Mouse (Mus musculus) mature B cell (primary cell): ENCODE measurements around the gene Snx9.

Experiments
- in situ Hi-C: fragments of 300-500 bp; cut with MboI; formaldehyde crosslinking; loops from 2 replicates; pipeline ENCODE4 v1.14.3; 2019

Gene Snx9

DNA sequence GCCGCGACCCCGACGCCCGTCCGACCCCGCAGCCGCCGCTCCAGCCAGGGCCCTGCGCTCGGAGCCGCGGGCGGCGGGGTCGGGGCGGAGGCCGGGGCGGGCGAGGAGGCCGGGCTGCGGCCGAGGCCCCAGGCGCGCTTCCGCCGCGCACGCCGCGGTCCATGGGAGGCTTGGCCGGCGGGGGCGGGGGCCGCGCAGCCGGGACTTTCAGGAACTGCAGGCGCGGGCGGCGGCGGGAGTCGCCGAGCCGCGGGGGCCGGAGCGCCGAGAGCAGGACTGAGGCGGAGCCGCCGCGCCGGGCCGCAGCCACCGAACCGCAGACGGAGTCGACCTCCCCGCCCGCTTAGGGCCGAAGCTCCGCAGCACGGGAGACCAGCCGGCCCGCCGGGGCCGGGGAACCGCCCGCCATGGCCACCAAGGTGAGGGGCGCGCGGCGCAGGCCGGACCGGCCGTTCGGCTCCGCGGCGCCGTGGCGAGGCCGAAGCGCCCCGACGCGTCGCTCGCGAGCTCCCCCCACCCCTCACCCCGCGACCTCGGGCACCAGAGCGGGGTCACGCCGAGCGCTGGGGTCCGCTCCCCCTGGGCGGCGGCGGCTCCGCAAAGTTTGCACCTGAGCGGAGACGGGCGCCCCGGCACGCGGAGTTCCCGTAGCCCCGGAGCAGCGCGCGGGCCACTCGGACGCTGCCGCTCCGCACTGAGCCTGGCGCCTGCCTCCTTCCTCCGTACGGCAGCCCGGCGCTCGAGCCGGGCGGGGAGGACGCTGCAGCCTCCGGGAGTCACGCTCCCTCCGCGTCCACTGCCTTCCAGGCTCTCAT lies at the start of gene Snx9:
Gene Snx9, plus strand, starts transcription at position 202 of the 815 bp plus-strand sequence.
- in situ Hi-C loops = loop anchor here (5.0 kb wide), 1 partner anchor 44 kb away; no protein-coding TSS in a partner anchor

DNA sequence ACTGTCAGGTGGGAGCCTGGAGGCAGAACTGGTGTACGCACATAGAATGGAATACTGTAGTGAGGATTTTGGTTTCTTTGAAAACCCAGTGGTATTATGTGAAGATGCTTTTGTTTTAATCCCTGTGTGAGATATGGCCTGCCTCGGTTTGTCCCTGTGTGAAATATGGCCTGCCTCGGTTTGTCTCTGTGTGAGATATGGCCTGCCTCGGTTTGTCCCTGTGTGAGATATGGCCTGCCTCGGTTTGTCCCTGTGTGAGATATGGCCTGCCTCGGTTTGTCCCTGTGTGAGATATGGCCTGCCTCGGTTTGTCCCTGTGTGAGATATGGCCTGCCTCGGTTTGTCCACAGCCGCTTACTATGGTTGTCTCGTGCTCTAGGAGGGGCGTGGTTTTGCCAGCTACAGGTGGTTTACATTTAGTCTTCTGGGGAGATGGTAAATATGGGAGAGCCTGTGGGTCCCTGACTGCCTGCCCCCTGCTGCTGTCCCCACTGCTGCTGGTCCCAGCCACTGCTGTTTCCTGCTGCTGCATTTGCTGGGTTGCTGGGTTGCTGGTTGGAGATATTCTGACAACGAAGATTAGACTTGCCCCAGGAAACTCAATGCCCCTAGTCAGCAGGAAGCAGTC lies 48.9 kb upstream of the Snx9 start:
- in situ Hi-C loops = loop anchor here (10.0 kb wide), 1 partner anchor 103 kb away; no protein-coding TSS in a partner anchor

- in situ Hi-C loops = loop anchor here (10.0 kb wide), 1 partner anchor 101 kb away; no protein-coding TSS in a partner anchor
Measured at GRCm38 (mm10) chr17:5793593-5793992, 47.5 kb upstream of the Snx9 start.

GRCm38 (mm10) chr17:5794276-5794675 lies 46.9 kb upstream of the Snx9 start:
- in situ Hi-C loops = loop anchor here (10.0 kb wide), 1 partner anchor 101 kb away; no protein-coding TSS in a partner anchor

DNA sequence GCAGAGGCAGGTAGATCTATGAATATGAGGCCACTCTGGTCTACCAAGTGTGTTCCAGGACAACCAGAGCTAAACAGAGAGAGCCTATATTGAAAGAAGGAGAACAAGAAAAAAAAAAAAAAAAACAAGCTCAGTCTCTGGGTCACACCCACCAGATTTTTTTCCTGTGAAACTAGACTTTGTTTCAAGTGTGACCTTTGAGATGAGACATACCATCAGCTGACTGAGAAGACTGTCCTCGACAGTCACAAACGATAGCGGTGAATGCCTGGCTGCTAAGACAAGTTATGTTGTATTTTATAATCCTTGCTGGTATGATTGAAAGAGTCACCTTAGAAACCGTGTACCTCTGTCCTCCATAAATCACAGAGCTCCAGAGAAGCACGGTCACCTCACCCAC lies 45.8 kb upstream of the Snx9 start:
- in situ Hi-C loops = loop anchor here (5.0 to 10.0 kb wide), 2 partner anchors 47 to 99 kb away; partner anchors contain the start of gene Snx9

DNA sequence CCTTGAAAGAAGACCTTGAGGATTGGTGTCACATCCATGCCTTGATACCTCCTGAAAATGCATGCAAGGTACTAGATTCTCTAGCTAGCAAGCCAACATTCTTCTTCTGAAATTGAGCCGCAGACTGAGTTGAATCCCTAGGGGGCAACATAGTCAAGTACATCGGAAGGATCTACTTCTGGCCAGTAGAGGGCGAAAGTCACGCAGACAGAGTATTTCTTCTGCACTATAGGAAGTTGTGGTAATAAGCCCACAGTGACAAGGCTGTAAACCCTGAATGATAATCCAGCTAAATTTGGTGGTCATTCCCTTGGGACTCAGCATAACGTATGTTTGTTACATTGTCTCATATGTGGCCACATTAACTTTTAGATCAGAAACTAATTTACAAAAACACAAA lies 45.3 kb upstream of the Snx9 start:
- in situ Hi-C loops = loop anchor here (5.0 to 10.0 kb wide), 2 partner anchors 46 to 99 kb away; partner anchors contain the start of gene Snx9

- in situ Hi-C loops = loop anchor here (5.0 to 10.0 kb wide), 2 partner anchors 45 to 98 kb away; partner anchors contain the start of gene Snx9
Measured at GRCm38 (mm10) chr17:5797124-5797760, 43.9 kb upstream of the Snx9 start.

- in situ Hi-C loops = loop anchor here (5.0 to 10.0 kb wide), 2 partner anchors 44 to 96 kb away; partner anchors contain the start of gene Snx9
Measured at GRCm38 (mm10) chr17:5798221-5798801, 42.8 kb upstream of the Snx9 start.

DNA sequence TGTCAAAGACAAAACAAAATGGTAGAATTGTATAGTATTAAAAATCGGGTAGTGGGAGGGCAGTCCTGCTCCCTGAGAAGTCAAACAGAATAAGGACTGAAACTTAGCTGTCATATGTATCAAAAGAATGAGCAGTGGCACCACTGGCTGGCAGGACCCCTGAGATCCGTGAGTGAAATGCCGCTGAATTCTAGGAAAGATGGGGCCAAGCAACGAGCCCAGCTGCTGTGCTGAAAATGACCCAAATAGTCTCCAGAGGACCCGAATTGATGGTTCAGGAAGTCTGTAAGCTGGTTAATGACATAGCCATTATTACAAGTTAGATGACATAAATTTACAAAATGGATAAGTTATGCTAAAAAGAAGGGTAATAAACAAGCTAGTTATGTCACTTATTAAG lies 42.2 kb upstream of the Snx9 start:
- in situ Hi-C loops = loop anchor here (5.0 to 10.0 kb wide), 2 partner anchors 43 to 96 kb away; partner anchors contain the start of gene Snx9

DNA sequence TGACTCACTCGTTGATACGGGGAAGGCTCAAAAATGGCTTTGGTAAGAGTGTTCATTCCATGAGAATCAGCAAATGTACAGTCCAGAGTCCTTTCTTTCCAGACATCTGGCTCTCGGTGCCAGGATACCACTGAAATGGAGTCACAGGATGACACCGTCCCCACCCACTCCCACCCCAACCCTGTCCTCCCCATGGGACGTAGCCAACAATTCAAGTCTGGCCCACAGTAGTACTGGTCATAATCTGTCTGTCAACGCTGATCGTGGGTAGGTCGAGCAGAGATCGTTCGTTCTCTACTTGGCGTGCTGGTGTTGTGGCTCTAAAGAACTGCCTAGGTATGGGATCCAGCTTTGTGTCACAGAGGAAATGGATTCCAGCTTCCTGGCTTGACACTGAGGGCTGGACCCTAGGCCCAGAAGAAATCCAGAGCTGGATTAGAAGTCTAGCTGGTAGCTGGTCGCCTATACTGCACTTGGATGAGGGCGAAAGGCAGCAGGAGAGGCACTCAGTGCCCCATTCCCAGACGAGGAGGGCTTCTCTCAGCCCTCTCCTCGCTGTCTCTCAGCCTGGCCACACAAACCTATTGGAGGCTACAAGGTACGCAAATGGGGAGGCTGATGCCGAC lies 41.6 kb upstream of the Snx9 start:
- in situ Hi-C loops = loop anchor here (5.0 to 25.0 kb wide), 3 partner anchors 43 to 1013 kb away; partner anchors contain the start of gene Snx9

DNA sequence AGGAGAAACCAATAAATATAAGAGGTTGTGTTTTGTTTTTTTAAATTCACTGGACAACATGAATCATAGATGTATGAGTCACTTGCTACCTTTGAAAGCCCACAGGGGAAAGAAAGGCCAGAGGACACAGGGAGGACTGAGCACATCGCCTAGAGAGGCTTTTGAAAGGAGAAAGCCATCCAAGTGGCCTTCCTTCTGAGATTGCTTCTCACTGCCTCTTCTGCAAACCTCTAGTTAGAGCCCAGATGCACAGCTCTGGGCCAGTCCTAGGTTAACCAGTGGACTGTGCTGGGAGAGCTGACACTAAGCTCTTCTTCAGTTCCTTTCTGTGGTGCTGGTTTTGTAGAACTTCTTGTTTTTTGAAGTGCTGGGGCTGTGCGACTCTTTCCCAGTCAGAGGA lies 40.9 kb upstream of the Snx9 start:
- in situ Hi-C loops = loop anchor here (25.0 kb wide), 1 partner anchor 1012 kb away; no protein-coding TSS in a partner anchor

- in situ Hi-C loops = loop anchor here (25.0 kb wide), 1 partner anchor 1011 kb away; no protein-coding TSS in a partner anchor
Measured at GRCm38 (mm10) chr17:5800824-5801560, 40.1 kb upstream of the Snx9 start.

DNA sequence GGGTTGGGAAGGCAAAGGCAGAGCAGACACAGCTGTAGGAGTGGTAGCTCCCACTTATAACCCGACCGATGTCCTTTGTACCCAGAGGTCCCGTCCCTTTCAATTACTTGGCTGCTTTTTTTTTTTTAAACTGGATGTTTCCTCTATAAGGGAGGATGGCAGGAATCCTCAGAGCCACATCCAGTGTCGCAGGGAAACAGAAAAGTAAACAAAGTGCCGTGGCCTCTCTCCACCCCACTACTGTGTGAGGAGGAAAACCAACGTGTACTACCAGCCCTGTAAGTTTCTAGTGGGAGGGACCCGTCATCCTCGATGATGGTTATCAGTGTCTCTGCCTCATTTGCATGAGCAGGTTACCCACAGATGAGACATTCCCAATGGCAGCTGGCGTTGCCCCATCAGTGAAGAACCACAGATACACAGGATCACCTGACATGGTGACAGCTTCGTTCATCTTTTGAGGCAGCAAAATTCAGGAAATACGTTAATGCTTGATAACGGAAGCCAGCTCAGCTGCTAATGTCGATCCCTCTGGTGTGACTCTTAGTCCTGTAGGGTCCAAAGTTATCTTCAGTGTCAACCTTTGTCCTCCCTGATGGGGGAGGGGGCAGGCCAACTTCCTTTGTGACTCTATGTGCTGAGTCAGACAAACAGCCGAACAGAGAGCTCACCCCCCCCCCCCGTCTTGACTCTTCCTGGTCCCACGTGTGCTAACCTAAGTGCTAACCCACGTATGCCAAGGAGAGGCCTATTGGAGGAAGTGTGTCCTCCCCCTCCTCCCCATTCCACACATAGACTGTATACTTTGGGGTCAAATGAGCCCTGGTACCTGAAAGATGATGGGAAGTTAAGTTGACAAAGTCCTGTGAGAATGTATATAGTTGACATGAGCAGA lies 39.1 kb upstream of the Snx9 start:
- in situ Hi-C loops = loop anchor here (25.0 kb wide), 1 partner anchor 1010 kb away; no protein-coding TSS in a partner anchor

DNA sequence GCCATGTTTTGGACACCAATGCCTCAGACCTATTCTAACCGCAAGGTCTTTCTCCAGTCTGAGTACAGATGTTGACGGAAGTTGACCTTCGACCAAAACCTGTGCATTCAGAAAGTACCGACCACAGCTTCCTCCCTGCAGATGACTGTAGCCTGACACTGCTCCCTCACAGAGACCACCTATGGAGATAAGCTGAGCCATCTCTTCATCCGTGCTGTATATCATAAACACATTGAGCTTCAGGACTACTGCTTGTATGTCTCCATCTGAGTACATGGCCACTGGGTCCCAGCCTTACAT lies 38.5 kb upstream of the Snx9 start:
- in situ Hi-C loops = loop anchor here (25.0 kb wide), 1 partner anchor 1010 kb away; no protein-coding TSS in a partner anchor

- in situ Hi-C loops = loop anchor here (25.0 kb wide), 1 partner anchor 1009 kb away; no protein-coding TSS in a partner anchor
Measured at GRCm38 (mm10) chr17:5803229-5804012, 37.7 kb upstream of the Snx9 start.

DNA sequence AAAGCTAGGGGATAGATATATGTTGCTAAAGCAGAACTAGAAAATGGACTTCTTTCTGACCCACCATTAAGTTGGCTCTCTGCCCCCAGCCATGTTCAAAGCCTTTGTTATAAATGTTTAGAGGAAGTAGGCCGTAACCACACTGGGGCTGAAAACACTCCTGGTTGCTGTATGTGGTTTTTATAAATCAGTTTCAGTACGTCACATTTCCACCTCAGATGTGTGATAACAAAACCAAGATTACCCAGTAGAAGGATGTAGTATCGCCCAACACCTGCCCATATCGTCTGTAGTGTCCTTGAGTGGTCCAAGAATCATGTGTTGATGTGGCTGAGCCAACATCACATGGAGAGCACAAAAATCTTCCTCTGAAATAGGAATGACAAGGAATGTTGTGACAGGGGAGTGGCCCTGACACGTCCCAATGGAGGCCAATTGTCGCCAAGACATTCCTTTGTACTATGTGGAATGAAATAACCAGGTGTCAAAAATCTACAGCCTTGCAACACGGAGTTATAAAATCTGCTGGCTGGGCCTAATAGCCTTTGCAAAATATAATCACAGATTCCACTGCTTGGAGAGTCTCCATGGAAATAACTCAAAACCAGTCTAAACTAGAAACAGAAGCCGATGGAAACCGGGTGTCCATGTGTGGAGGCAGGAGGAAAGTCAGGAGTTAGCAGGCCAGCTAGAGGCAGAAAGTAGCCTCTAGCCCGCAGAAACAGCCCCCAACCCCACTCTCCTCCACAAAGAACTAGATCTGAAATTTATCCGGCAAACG lies 36.6 kb upstream of the Snx9 start:
- in situ Hi-C loops = loop anchor here (25.0 kb wide), 1 partner anchor 1008 kb away; no protein-coding TSS in a partner anchor

DNA sequence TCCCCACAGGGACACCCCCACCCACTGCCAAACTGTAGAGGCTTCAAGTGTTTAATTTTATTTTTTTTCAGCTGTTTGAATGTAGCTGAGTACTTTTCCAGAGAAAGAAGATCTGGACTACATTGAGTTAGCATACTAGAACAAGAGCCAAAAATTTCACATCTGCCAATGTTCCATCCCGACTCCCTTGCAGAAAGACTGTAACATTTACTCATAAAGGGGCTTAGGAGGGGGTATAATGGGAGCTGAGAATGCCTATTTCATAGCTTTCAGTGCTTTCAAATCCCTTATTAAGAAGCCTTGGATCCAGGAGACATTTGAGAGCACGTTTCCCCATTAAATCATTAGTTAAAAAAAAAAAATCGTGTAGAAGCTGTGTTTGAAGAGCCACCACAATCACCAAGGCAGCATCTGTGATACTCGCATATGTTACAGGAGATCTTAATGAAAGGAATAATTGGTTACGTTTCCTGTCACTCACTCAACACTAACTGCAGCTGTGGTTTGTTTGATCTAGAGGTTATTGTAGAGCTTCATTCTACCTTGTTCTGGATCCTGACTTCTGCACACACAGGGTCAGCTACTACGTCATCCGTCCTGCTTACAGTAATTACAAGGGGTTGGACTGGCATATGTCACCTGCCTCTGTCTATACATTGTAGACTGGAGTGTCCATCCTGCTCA lies 35.8 kb upstream of the Snx9 start:
- in situ Hi-C loops = loop anchor here (25.0 kb wide), 1 partner anchor 1007 kb away; no protein-coding TSS in a partner anchor
